19 mouse cellular contexts compared by ENCODE assay signal in the genomic region with DNA sequence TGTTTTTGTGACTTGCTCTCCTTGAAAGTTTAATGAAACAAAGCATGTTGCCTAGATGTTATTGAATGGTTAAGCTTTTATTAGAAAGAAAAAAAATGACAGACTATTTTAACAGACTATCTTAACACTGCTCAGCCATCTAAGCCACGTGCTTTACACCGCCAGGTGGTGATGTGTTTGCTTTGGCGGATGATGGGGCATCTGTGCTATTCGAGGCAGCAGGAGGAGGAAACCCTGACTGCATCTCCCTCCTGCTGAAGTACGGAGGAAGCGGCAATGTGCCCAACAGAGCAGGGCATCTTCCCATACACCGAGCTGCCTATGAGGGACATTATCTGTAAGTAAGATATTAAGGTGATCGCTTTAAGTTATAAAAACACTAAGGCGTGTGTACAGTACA. TPM values are rescaled to one million over a fixed set of nuclear protein-coding genes. Genes with fewer than 3 reads are reported as not detected.
DNase-seq lines count a peak whose midpoint lies in the region; ATAC-seq lines count a peak whose summit lies in the region.
"Had no signal": no experiment of that assay in that cellular context is flagged by ENCODE, and none has a peak within 500 bp of the region (broad histone marks: within the 10 kb centered on the region; RNA-seq: fewer than 3 reads in every experiment).

No protein-coding gene starts in this region.

- 79% methylated on average over 9 of the region's 9 CpGs for WGBS in midbrain, embryonic 15.5 days

- no peak overlapping the region for H3K27ac ChIP-seq in midbrain, embryonic 15.5 days
- H3K27ac ChIP-seq: forebrain, embryonic 10.5 days; liver, embryonic 15.5 days had no signal

- H3K9ac ChIP-seq in midbrain, embryonic 15.5 days = no peak overlapping the region
- H3K9ac ChIP-seq: heart, embryonic 12.5 days; liver, embryonic 15.5 days had no signal

- no peaks in the 10 kb centered on the region for H3K36me3 ChIP-seq in midbrain, embryonic 15.5 days (replicated peaks)
- H3K36me3 ChIP-seq: forebrain, embryonic 10.5 days; heart, embryonic 12.5 days; liver, embryonic 15.5 days had no signal

- no peak overlapping the region for H3K4me2 ChIP-seq in midbrain, embryonic 15.5 days
- H3K4me2 ChIP-seq: heart, embryonic 12.5 days; liver, embryonic 15.5 days had no signal

- H3K4me1 ChIP-seq in midbrain, embryonic 15.5 days = no peaks in the 10 kb centered on the region
- H3K4me1 ChIP-seq: forebrain, embryonic 10.5 days; heart, embryonic 12.5 days; liver, embryonic 15.5 days had no signal

- H3K27me3 ChIP-seq in midbrain, embryonic 15.5 days (replicated peaks) = no peaks in the 10 kb centered on the region
- H3K27me3 ChIP-seq: heart, embryonic 12.5 days; liver, embryonic 15.5 days had no signal

- H3K4me3 ChIP-seq in midbrain, embryonic 15.5 days = no peak overlapping the region
- H3K4me3 ChIP-seq: forebrain, embryonic 10.5 days; heart, embryonic 12.5 days; liver, embryonic 15.5 days had no signal

- H3K9me3 ChIP-seq in midbrain, embryonic 15.5 days = no peaks in the 10 kb centered on the region
- H3K9me3 ChIP-seq: forebrain, embryonic 10.5 days; heart, embryonic 12.5 days; liver, embryonic 15.5 days had no signal

- no peak for DNase-seq in cerebellum, postnatal 4 days (ENCODE audit: low spot score in 2 of 2)
- peak; percentile 31 to 51 for DNase-seq in right cerebral cortex, postnatal 10 days (ENCODE audit: low spot score in 2 of 2)
- no peak for DNase-seq in right cerebral cortex, postnatal 14 days
- peak; percentile 43 to 63 for DNase-seq in cerebellum, postnatal 25 days
- peak; percentile 25 to 31 for DNase-seq in layer of hippocampus, postnatal 36 days
- no peak for DNase-seq in adrenal gland, adult 18-20 months (ENCODE audit: low spot score in 2 of 2)
- DNase-seq: adrenal gland, adult 8-10 months; heart, postnatal 4 days; kidney, adult 8-10 months; kidney, postnatal 36 days; lung, postnatal 10 days; thymus, postnatal 36 days had no signal

- ATAC-seq in cerebellum, adult (ENCODE audit: insufficient number of reproducible peaks, low FRiP score, low TSS enrichment) = peak; percentile 66; the same call in 1 of the 2 replicates
- ATAC-seq in midbrain, embryonic 15.5 days (replicated peaks) = no peak

RNA-seq across cellular contexts. Expression of a gene that starts 33.5 kb away (rescaled TPM):
- total RNA-seq in layer of hippocampus, postnatal 36 days (2021) = not detected
- under 1 TPM in 1 of 2 experiments, not detected in 1; 0.38 TPM for total RNA-seq in adrenal gland, adult 18-20 months (2021)
- polyA plus RNA-seq in midbrain, embryonic 15.5 days (2015; fragmentation: Nextera tagmentation; extraction: Ambion mirVana) = not detected in 2 replicates
- total RNA-seq: megakaryocyte, adult 5-6 weeks; midbrain, postnatal 0 days had no signal
- polyA plus RNA-seq: forebrain, embryonic 10.5 days; midbrain, postnatal 0 days had no signal

RNA-seq across cellular contexts. Expression of a gene that starts 36.1 kb away (rescaled TPM):
- not detected for total RNA-seq in layer of hippocampus, postnatal 36 days (2021)
- total RNA-seq in adrenal gland, adult 18-20 months (2021) = under 1 TPM in 1 of 2 experiments, not detected in 1; 0.10 TPM
- 0.08 TPM in 1 of 2 replicates, not detected in the other for polyA plus RNA-seq in midbrain, embryonic 15.5 days (2015; fragmentation: Nextera tagmentation; extraction: Ambion mirVana)
- total RNA-seq: adrenal gland, adult 8-10 months; megakaryocyte, adult 5-6 weeks; midbrain, postnatal 0 days had no signal
- polyA plus RNA-seq: forebrain, embryonic 10.5 days; heart, embryonic 12.5 days had no signal

RNA-seq across cellular contexts. Expression of a gene that starts 36.3 kb away (rescaled TPM):
- 100 to 1,000 TPM; 293 to 303 TPM for total RNA-seq in layer of hippocampus, postnatal 36 days (2021)
- 100 to 1,000 TPM; 302 to 409 TPM for total RNA-seq in adrenal gland, adult 18-20 months (2021)
- 371 and 390 TPM in 2 replicates for polyA plus RNA-seq in midbrain, embryonic 15.5 days (2015; fragmentation: Nextera tagmentation; extraction: Ambion mirVana)

RNA-seq across cellular contexts. Expression of a gene that starts 49.2 kb away (rescaled TPM):
- 1 to 10 TPM; 2.2 to 2.5 TPM for total RNA-seq in layer of hippocampus, postnatal 36 days (2021)
- total RNA-seq in adrenal gland, adult 18-20 months (2021) = under 1 TPM; 0.16 to 0.17 TPM
- 1.5 and 2.0 TPM in 2 replicates for polyA plus RNA-seq in midbrain, embryonic 15.5 days (2015; fragmentation: Nextera tagmentation; extraction: Ambion mirVana)
- total RNA-seq: megakaryocyte, adult 5-6 weeks had no signal
- polyA plus RNA-seq: liver, embryonic 15.5 days had no signal

Comparison
In these comparisons a context has a peak if more than half of its experiments do, and no peak if none do; other contexts are left out.
1. DNase-seq: peak in right cerebral cortex, postnatal 10 days (2 of 2), cerebellum, postnatal 25 days (2 of 2) and layer of hippocampus, postnatal 36 days (2 of 2); none in cerebellum, postnatal 4 days (0 of 2), right cerebral cortex, postnatal 14 days (single experiment) and adrenal gland, adult 18-20 months (0 of 2).